Mouse (Mus musculus): ENCODE data around the gene Axl. TPM values are rescaled to one million over a fixed set of nuclear protein-coding genes. Genes with fewer than 3 reads are reported as not detected.
"Not testable (repeated sequence)": the region's sequence is repeated elsewhere in the genome, so short reads cannot be mapped to it uniquely, and the experiment has no call there.

Axl gene
- polyA plus RNA-seq, 1 experiment from 2014 or later: 27.8 TPM

GRCm38 (mm10) chr7:25811716-25812115 is 23.2 kb upstream of the Axl start:
- ATAC-seq (ENCODE audit: low FRiP score, low read depth): no peak
- 66% methylated on average over 2 of the region's 2 CpGs for WGBS
- no peak overlapping the region for H3K9ac ChIP-seq (replicated peaks)

GRCm38 (mm10) chr7:25805631-25806343 is 17.3 kb upstream of the Axl start:
- Histone ChIP-seq H3K4me3 (0 out of 2 replicates have a peak overlapping the region, but pooled peaks have one; percentile 9), H3K4me2 (replicated peaks) (peak overlapping the region; percentile 37), H3K9me3 (no peaks in the 10 kb centered on the region), H3K4me1 (peaks cover 7% of the 10 kb centered on the region), H3K36me3 (no peaks in the 10 kb centered on the region), H3K27ac (replicated peaks) (no peak overlapping the region), H3K9ac (replicated peaks) (no peak overlapping the region), H3K27me3 (no peaks in the 10 kb centered on the region)
- WGBS: 26% methylated on average over 21 of the region's 21 CpGs
- ATAC-seq (ENCODE audit: low FRiP score, low read depth): peak; percentile 74

More at GRCm38 (mm10) chr7:25811716-25812115, 23.2 kb upstream of the Axl start:
- Histone ChIP-seq H3K36me3 (no peaks in the 10 kb centered on the region), H3K4me1 (peaks cover 9% of the 10 kb centered on the region), H3K4me3 (no peak overlapping the region), H3K27ac (replicated peaks) (no peak overlapping the region), H3K4me2 (replicated peaks) (no peak overlapping the region), H3K27me3 (peaks cover 23% of the 10 kb centered on the region), H3K9me3 (no peaks in the 10 kb centered on the region)

DNA sequence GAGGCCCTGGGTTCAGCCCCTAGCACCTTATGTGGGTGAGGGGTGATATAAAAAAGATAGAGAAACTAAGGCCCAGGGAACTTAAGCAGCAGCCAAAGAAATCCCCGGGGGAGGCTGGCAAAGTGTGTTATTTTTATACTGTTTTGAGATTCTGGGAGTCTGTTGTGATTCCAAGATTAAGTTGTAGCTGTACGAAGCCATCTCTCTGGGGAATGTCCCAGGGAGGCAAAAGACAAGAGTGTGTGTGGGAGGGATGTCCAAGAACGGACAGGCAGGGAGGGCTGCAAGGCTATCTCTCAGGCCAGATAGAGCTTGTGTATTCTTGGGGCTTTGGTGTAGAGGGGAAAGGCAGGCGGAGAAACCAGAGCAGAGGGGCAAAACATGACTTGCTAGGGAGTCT is 16.3 kb upstream of the Axl start:
- Histone ChIP-seq H3K27me3 (no peaks in the 10 kb centered on the region), H3K4me1 (peaks cover 7% of the 10 kb centered on the region), H3K9me3 (no peaks in the 10 kb centered on the region), H3K27ac (replicated peaks) (no peak overlapping the region), H3K4me3 (no peak overlapping the region), H3K9ac (replicated peaks) (no peak overlapping the region), H3K4me2 (replicated peaks) (no peak overlapping the region), H3K36me3 (no peaks in the 10 kb centered on the region)
- 77% methylated on average over 4 of the region's 4 CpGs for WGBS
- no peak for ATAC-seq (ENCODE audit: low FRiP score, low read depth)

DNA sequence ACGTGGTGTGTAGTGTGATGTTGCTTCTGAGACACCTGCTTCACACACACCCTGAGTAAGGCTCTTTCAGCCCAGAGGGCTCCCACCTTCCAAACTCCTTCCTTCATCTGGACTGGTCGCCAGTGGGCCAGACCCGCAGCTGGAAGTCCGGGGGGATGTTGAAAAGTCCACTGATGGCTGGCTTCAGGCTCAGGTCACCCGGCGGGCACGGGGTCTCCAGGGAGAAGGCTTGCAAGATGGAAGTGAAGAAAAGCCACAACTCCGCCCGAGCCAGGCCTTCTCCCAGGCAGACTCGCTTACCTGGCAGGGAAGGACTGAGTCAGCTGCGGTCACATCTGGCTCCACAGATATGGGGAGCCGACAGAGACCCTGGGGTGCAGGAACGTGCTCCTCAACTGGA is 15.0 kb upstream of the Axl start:
- peaks cover 4% of the 10 kb centered on the region; the same call in 1 of the 2 replicates for H3K9me3 ChIP-seq
- H3K4me1 ChIP-seq: peaks cover 7% of the 10 kb centered on the region
- H3K9ac ChIP-seq (replicated peaks): no peak overlapping the region
- no peaks in the 10 kb centered on the region for H3K36me3 ChIP-seq
- no peak for ATAC-seq (ENCODE audit: low FRiP score, low read depth)
- 77% methylated on average over 13 of the region's 13 CpGs for WGBS
- no peak overlapping the region for H3K27ac ChIP-seq (replicated peaks)
- no peaks in the 10 kb centered on the region for H3K27me3 ChIP-seq
- H3K4me2 ChIP-seq (replicated peaks): no peak overlapping the region
- no peak overlapping the region for H3K4me3 ChIP-seq

GRCm38 (mm10) chr7:25802241-25803125 is 14.0 kb upstream of the Axl start:
- H3K4me2 ChIP-seq (replicated peaks): peak overlapping the region; percentile 28; the same call in 1 of the 2 replicates
- H3K4me3 ChIP-seq: no peak overlapping the region
- peak overlapping the region; percentile 20; the same call in 1 of the 2 replicates for H3K9ac ChIP-seq (replicated peaks)
- peaks cover 7% of the 10 kb centered on the region; the same call in 1 of the 2 replicates for H3K9me3 ChIP-seq
- 32% methylated on average over 24 of the region's 24 CpGs for WGBS
- no peaks in the 10 kb centered on the region for H3K36me3 ChIP-seq
- no peak for ATAC-seq (ENCODE audit: low FRiP score, low read depth)
- no peak overlapping the region for H3K27ac ChIP-seq (replicated peaks)
- peaks cover 7% of the 10 kb centered on the region for H3K4me1 ChIP-seq
- H3K27me3 ChIP-seq: no peaks in the 10 kb centered on the region

DNA sequence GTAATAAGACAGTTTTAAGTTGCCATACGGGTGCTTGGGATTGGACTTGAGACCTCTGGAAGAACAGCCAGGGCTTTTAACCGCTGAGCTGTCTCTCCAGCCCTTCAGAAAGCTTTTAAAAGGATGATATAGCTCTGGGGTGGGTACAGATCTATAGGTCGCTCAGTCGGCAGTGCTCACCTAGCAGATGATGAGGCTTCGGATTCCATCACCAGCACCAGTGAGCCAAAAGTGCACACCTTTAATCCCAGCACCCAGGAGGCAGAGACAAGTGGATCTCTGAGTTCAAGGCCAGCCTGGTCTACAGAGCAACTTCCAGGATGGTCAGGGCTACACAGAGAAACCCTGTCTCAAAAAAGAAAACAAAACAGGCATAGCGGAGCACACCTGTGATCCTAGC is 12.5 kb upstream of the Axl start:
- Histone ChIP-seq H3K4me1 (peaks cover 7% of the 10 kb centered on the region), H3K9ac (replicated peaks) (no peak overlapping the region), H3K36me3 (no peaks in the 10 kb centered on the region), H3K27me3 (no peaks in the 10 kb centered on the region), H3K9me3 (peaks cover 7% of the 10 kb centered on the region; the same call in 1 of the 2 replicates), H3K27ac (replicated peaks) (no peak overlapping the region), H3K4me3 (no peak overlapping the region), H3K4me2 (replicated peaks) (no peak overlapping the region)
- no peak for ATAC-seq (ENCODE audit: low FRiP score, low read depth)
- 89% methylated on average over 6 of the region's 6 CpGs for WGBS

GRCm38 (mm10) chr7:25799369-25799768 is 10.9 kb upstream of the Axl start:
- ATAC-seq (ENCODE audit: low FRiP score, low read depth): no peak
- Histone ChIP-seq H3K9ac (replicated peaks) (no peak overlapping the region), H3K27me3 (no peaks in the 10 kb centered on the region), H3K36me3 (no peaks in the 10 kb centered on the region), H3K9me3 (peaks cover 7% of the 10 kb centered on the region; the same call in 1 of the 2 replicates), H3K4me1 (peaks cover 7% of the 10 kb centered on the region), H3K27ac (replicated peaks) (no peak overlapping the region), H3K4me2 (replicated peaks) (no peak overlapping the region), H3K4me3 (no peak overlapping the region)
- WGBS: 82% methylated on average over 1 of the region's 1 CpGs

DNA sequence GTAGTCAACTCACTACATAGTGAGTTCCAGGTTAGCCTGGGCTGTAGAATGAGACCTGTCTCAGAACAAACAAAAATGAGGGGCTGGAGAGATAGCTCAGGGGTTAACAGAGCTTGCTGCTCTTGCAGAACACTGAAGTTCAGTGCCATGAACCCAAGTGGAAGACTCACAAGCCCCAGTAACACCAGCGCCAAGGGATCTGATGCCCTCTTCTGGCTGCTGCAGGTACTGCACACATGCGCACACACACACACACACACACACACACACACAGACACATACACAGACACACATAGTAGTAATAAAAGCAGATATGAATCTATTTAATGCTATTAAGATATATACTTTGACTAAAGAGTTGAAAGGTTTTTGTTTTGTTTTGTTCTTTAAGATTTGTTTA is 10.0 kb upstream of the Axl start:
- Histone ChIP-seq H3K4me2 (replicated peaks) (no peak overlapping the region), H3K4me1 (peaks cover 7% of the 10 kb centered on the region), H3K27ac (replicated peaks) (no peak overlapping the region), H3K4me3 (no peak overlapping the region), H3K9ac (replicated peaks) (no peak overlapping the region), H3K9me3 (peaks cover 7% of the 10 kb centered on the region; the same call in 1 of the 2 replicates), H3K36me3 (no peaks in the 10 kb centered on the region), H3K27me3 (no peaks in the 10 kb centered on the region)
- 79% methylated on average over 2 of the region's 2 CpGs for WGBS
- no peak for ATAC-seq (ENCODE audit: low FRiP score, low read depth)

GRCm38 (mm10) chr7:25794775-25795174 is 6.3 kb upstream of the Axl start:
- WGBS: 86% methylated on average over 8 of the region's 8 CpGs
- Histone ChIP-seq H3K36me3 (no peaks in the 10 kb centered on the region), H3K27me3 (no peaks in the 10 kb centered on the region), H3K4me3 (no peak overlapping the region), H3K9ac (replicated peaks) (no peak overlapping the region), H3K4me1 (no peaks in the 10 kb centered on the region), H3K9me3 (peaks cover 7% of the 10 kb centered on the region; the same call in 1 of the 2 replicates), H3K4me2 (replicated peaks) (no peak overlapping the region), H3K27ac (replicated peaks) (no peak overlapping the region)
- no peak for ATAC-seq (ENCODE audit: low FRiP score, low read depth)

GRCm38 (mm10) chr7:25793679-25794078 is 5.2 kb upstream of the Axl start:
- H3K27ac ChIP-seq (replicated peaks): no peak overlapping the region
- no peaks in the 10 kb centered on the region for H3K27me3 ChIP-seq
- peaks cover 5% of the 10 kb centered on the region; the same call in 1 of the 2 replicates for H3K9me3 ChIP-seq
- ATAC-seq (ENCODE audit: low FRiP score, low read depth): no peak
- WGBS: 52% methylated on average over 3 of the region's 3 CpGs
- no peak overlapping the region for H3K4me2 ChIP-seq (replicated peaks)
- H3K4me1 ChIP-seq: peaks cover 8% of the 10 kb centered on the region
- no peak overlapping the region for H3K9ac ChIP-seq (replicated peaks)
- no peak overlapping the region for H3K4me3 ChIP-seq
- no peaks in the 10 kb centered on the region for H3K36me3 ChIP-seq

DNA sequence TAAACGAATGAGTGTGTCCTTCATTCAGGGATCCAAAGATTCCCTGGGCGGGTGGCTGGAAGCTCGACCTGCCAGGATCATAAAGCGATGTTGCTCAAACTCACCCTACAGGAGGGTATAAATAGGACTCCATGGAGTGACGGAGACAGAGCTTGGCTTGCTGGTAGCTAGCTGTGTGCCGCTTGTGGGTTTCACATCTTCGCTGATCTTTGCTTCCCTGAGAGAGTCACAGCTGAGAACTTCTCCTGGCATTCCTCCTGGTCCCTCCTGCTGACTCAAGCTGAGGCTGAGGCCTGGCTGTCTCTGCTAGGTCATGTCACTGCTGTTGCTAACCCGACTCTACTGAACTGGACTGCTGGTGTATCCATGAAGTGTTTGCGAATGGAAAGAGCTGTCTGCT is 4.5 kb upstream of the Axl start:
- not testable (repeated sequence) for H3K4me3 ChIP-seq; H3K9ac ChIP-seq (replicated peaks); H3K27ac ChIP-seq (replicated peaks); H3K4me2 ChIP-seq (replicated peaks); ATAC-seq (ENCODE audit: low FRiP score, low read depth); H3K36me3 ChIP-seq; H3K27me3 ChIP-seq; H3K9me3 ChIP-seq
- WGBS: 75% methylated on average over 9 of the region's 9 CpGs
- H3K4me1 ChIP-seq: peaks cover 15% of the 10 kb centered on the region

GRCm38 (mm10) chr7:25790615-25791014 is 2.1 kb upstream of the Axl start:
- H3K9me3 ChIP-seq: no peaks in the 10 kb centered on the region
- no peak overlapping the region for H3K4me3 ChIP-seq
- H3K4me1 ChIP-seq: peaks cover 25% of the 10 kb centered on the region
- no peak overlapping the region for H3K9ac ChIP-seq (replicated peaks)
- H3K27ac ChIP-seq (replicated peaks): no peak overlapping the region
- WGBS: 79% methylated on average over 8 of the region's 8 CpGs
- no peak overlapping the region for H3K4me2 ChIP-seq (replicated peaks)
- no peaks in the 10 kb centered on the region for H3K27me3 ChIP-seq
- H3K36me3 ChIP-seq: no peaks in the 10 kb centered on the region
- no peak for ATAC-seq (ENCODE audit: low FRiP score, low read depth)
